Mouse (Mus musculus) Muller cell, postnatal 12 days (primary cell): ENCODE data around the gene Pcyox1.

Experiments used
- DNase-seq: peaks from one replicate; pipeline ENCODE4 v3.0.0-alpha.2; 2015; ENCODE audit errors: inconsistent ontology term

Pcyox1 gene

DNA sequence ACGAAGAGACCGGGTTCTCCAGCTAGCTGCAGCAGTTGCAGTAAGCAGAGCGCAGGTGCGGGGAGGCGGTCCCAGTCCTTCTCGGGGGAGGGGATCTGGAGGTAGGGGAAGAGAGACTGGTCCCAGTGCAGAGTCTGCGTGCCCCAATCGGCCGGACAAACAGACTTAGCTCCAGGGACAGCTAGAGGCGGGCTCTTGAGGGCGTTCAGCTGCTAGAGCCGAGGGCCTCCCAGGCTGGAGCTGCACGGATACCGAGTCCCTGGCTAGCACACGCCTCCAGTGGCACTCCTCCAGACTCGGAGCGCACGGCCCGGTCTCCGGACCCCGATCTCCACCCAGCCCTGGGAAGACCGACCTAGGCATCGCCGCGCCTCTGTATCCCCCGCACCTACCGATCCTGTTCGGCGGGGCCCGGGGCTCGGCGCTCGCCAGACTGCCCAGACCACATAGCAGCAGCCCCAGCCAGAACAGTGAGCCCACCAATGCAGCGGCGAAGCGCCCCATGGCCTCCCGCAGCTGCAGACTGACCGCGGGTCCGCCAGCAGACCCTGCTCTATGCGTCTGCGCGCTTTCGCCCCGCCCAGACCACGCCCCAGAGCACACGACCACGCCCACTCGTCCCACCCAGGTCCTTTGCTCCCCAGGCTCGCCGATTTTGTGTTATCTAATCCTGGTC lies at the start of gene Pcyox1:
TSS of gene Pcyox1 (minus strand) at position 574 of the 676 bp plus-strand sequence.
- peak; percentile 93 for DNase-seq

DNA sequence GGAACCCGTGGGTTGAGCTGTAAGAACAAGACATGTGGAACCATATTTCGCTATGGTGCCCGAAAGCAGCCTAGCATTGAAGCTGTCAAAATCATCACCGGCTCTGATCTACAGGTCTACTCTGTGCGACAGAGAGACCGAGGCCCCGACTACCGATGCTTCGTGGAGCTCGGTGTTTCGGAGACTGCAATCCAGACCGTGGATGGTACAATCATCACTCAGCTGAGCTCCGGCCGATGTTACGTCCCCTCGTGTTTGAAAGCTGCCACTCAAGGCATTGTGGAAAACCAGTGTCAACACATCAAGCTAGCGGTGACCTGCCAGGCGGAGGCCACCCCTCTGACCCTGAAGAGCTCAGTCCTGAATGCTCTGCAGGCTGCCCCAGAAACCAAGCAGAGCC lies 48.6 kb upstream of the Pcyox1 start:
- DNase-seq, result no peak

DNA sequence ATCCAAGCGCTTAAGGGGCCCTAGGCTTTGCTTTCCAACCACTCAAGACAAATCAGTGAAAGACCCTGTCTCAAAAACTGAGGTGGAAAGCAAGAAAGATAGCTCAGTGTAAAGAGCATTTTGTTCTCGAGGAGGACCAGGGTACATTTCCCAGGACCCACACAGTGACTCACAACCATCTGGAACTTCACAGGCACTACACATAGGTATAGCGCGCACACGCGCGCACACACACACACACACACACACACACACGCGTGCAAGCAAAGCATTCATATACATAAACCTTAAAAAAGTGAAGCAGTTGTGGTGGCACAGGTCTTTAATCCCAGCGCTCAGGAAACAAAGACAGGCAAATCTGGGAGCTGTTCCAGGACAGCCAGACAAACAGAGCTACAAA lies 44.6 kb upstream of the Pcyox1 start:
- DNase-seq, result no peak

DNA sequence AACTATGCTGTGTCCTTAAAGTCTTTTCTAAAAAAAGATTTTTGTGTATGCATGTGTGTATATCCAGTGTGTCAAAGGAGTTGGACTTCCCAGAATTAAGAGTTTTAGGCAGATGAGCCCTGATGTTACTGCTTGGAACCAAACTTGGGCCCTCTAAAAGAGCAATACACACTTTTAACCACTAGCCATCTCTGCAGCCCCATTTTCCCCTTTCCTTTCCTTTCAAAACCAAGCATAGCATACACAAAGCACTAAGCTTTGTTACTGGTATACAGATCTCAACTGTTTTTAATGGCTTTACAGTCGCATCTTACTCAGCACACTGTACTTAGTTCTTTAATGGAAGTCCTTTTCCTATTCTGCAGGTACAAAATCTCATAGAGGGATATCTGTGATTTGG lies 42.6 kb upstream of the Pcyox1 start:
- no peak for DNase-seq

DNA sequence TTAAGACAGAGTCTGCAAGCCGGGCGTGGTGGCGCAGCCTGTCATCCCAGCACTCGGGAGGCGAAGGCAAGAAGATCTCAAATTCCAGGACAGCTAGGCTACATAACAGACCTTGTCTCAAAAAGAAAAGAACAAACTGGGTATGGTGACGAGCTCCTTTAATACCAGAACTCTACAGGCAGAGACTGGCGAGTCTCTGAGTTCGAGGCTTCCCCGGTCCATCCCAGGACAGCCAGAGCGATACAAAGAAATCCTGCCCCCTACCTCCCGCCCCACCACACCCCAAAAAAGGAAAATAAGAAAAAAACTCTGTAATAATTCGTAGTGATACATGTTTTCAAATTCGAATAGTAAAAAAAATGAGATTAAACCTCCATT lies 42.2 kb upstream of the Pcyox1 start:
- no peak for DNase-seq

DNA sequence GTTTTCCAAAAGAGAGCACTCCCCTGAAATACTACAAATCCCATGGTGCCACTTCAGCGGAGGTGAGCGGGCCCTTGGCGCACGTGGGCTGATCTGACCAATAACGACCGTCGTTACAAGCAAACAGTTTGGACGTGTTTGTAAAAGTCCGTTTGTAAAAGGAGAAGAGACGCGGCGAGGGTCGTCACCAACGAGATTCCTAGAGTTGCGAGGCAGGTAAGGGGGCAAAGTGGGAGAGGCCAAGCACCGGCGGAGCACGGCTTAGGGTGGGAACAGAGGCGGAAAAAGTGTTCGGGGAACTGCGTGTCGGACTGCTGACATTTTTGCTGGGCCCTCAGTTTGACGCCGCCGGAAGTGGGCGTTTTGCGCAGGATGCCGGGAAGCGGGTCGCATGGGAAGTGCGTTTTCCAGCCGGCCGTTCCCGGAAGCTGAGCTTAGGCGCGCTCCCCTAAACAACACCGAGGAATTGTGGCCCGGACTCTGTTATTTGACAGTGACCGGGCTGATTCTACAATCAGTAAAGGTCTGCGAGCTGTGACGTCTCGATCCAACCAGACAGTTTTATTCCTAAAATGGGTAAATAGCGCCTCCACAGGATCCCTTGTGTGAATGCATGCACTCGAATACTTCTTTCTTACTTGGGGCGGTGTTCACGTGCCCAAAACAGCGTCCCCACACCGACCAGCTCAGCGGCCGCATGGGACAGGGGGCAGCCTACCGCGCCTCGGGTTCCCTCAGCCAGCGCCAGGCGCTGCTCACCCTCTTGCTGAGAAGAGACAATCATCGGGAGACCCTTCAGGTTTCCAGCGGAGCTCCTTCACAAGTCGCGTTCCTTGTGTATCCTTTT lies 41.5 kb upstream of the Pcyox1 start, which contains the start of gene C87436:
TSS of gene C87436 (plus strand) at position 103 of the 847 bp plus-strand sequence.
- DNase-seq, result peak; percentile 94

DNA sequence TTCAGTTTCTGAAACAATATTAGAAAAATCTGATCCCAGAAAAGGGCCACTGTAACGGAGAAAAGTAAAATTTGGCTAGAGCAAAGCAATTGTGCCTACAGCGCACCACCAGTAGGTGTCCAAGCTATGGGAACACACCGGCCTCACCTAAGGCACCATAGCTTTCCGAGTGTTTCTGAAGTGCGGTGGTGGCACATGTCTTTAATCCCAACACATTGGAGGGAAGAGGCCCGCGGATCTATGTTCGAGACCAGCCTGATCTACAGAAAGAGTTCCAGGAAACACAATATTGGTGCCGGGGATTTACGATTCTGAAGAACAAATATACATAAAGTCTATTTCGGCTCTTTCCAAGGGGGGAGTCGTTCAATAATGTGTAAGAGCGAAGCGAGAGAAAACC lies 40.8 kb upstream of the Pcyox1 start:
- peak; percentile 72 for DNase-seq

DNA sequence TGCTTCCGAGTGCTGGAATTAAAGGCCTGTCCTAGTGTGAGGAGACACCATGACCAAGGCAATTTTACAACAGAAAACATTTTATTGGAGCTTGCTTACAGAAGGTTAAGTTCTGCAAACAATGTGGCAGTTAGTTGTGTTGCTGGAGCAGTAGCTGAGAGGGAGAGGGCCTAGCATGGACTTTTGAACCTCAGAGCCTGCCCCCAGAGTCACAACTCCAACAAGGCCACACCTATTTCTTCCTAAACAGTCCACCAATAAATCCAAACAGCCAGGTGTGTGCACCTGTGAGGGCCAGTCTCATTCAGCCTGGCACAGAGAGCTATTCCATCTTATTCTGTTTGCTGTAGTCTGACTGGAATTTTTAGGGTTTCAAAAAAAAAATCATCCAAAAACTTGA lies 36.7 kb upstream of the Pcyox1 start:
- no peak for DNase-seq

DNA sequence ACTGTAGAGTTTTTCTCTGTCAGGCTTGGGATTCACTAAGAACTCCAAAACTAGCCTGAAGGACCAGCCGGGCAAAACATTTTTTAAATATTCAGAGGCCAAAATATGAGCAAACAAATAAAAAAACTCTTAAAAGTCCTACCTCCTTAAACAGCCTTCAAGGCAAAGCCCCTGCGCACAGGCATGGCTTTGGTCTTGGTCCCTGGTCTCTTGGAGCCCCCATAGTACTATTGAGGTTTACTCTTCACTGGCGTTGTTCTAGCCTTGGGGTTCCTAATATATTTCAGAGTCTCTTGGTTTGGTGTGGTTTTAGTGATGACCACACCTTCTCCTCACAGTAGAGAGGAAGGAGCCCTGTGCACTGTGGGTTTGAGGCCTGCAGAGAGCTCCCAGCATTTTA lies 34.6 kb upstream of the Pcyox1 start:
- no peak for DNase-seq

DNA sequence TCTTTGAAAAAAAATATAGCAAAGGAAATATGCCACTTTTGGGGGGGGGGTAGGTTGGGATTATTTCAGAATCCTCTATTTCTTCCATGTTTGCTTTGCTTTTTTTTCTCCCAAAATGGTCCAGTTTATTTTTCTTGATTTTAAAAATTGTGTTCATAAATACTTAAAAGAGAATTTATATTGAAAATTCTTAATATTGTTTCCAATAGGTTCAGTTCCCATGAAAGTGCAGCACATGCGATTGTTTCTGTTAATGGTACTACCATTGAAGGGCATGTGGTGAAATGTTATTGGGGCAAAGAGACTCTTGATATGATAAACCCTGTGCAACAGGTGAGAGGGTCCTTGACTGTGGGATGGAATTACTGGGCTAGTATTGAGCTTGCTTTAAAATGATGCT lies 29.4 kb upstream of the Pcyox1 start, which contains the start of gene Gm44790:
TSS of gene Gm44790 (plus strand) at position 301 of the 400 bp plus-strand sequence.
- no peak for DNase-seq

DNA sequence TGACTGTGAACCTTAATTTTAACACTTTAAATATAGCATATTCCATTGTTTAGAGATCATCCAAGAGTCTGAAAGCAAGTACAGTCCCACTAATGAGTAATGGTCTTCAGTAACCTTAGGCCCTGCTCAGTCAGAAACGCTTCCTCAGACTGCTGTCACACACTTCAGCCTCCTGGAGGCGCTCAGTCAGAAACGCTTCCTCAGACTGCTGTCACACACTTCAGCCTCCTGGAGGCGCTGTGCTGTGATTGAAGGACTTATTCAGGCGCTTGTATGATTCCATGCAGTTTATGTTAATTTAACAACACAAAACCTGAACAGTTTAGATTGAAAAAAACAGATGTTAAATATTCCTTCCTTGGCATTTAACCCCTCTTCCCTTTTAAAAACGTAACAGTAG lies 23.5 kb upstream of the Pcyox1 start:
- DNase-seq, result no peak

DNA sequence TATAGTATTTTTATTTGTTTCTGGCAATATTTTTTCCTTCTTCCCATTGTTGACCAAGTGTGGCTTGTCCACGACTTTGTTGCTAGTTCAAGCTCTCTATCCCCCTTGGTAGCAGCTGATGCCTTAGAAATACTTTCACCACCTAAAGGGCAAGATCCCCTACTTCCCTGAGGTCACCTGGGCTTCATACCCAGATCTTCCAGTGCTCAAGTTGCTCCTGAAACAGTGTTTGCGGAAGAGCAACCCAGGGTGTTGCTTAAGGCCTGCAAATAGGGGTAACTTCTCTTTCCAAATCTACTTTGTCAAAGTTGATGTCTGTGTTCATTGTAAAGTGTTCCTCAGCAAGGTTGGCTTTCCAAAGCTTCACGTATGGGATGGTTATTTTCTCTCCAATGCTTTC lies 22.3 kb upstream of the Pcyox1 start:
- DNase-seq, result no peak

DNA sequence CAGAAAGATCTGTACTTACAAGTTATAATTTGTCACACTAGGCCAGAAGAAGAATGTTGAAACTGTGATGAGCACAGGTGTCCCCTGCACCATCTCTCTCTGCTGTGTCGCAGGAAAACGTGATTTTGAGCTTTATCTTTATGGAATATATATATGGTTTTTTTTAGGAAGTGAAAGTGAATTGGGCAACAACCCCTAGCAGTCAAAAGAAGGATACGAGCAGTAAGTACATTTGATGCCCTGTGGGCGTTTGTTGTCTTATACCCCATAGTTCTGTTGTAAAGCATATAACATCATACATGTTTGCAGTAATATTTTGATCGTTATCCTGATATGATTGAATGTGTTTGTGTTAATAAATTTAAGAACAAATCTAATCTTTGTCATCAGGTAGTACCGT lies 21.8 kb upstream of the Pcyox1 start:
- no peak for DNase-seq

DNA sequence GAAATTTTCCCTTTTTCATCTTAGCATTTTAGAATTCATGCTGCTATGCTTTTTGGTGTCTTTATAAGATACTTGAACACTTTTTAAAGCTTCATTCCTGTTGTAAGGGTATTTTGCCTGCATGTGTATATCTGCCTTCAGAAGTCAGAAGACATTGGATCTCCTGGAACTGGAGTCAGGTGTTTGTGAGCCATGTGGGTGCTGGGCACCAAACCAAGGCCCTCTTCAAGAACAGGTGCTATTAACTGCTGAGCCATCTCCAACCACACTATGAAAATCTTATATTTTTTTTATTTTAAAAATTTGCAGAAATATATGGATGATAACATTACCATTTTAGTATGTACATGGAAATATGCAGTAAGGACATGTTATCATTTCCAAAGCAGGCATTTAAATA lies 9.4 kb upstream of the Pcyox1 start:
- DNase-seq, result no peak

DNA sequence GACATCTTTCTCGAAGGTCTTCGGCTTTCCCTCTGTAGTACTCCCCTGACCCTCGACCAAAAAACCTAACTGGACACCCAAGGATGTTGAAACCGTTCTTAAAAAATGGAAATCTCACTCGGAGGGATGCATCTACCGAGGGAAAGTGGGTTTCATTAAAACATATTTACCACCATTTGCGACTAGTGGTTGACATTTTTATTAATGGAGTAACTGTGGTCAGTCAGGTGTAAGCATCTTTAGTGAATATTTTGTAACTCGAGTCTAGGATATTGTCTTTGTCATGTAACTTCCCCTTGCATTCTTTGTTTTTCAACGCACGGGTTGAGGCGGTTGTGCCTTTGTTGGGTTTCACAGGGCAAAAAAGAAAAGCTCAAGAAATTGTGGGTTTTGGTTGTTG lies 8.0 kb upstream of the Pcyox1 start:
- DNase-seq, result peak; percentile 43

DNA sequence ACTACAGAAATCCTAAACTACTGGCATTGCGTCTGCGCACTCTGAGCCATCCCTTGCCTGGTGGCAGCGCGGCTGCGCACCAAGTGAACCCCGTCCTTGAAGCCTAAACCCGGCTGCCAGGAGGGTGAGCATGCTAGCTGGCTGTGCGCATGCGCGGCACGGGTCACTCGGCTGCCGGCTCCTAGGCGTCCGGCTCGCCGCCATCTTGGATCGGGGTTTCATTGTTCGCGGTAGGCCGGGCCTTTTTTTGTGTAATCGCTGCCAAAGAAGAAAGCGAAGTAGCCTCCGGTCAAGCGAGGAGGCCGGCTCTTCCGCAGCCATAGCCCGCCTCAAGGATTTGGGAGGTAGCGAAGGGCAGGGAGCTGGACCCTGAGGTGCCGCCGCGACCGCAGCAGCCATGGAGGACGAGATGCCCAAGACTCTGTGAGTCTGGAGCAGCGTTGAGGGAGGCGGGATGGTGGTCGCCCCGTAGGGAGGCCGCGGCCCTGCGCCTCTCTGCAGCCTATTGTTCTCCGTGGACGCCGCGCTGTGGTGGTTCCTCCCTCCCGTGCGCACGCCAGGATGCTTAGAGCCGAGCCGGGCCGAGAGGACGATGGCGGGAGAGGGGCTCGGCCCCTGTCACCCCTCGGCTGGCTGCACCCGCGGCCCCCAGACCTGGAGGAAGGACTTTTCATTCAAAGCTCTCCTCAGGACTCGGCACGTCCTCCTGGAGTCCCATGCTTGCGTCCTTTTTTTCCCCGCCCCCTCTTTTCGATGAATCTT lies 7.3 kb upstream of the Pcyox1 start, which contains the start of gene Tia1:
TSS of gene Tia1 (plus strand) at position 120 of the 762 bp plus-strand sequence.
- peak; percentile 98 for DNase-seq

DNA sequence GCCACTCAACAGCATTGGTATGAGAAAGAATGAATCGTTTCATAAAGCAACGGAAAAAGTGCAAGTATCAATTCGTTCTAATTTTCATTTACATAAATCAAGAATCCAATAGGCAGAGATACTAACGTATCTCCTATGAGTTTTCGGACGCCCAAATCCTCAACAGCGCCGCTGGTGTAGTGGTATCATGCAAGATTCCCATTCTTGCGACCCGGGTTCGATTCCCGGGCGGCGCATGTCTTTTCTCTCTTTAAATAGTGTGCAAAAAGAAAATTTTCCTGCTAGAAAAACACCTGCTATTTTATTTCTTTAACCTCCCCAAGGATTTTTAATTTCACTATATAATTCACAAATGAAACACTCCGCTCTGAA lies 6.8 kb upstream of the Pcyox1 start:
- no peak for DNase-seq

DNA sequence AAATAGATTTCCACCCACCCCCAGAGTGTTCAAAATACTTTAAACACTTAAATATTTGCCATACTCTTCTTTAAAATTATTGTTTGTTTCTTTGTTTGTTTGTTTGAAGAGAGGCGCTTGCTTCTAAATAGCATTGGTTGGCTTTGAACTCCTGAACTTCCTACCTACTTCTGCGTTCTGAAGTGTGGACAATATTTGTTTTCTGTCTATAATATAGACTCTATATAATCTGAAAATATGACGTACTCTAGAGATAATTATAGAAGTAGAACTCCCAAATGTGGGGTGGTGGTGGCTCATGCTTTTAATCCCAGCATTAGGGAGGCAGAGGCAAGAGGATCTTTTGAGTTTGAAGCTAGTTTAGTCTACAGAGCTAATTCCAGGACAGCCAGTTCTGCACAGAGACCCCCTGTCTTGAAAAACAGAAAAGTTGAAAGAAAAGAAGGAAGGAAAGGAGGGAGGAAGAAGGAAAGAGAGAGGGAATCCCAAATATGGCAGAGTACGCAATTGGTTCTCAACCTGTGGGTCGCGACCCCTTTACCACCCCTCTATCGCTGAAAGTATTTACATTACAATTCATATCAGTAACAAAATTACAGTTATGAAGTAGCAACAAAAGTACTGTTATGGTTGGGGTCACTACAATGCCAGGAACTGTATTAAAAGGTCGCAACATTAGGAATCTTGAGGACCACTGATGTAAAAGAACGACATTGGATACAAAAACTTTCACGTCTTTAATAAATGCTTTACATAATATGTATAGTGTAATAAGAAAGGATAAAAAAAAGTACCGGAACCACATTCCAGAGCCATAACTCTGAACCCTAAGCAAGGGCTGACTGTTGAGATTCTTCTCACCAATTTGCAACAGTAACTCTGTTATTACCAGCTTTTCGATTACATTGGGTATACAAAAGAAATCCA lies 6.0 kb upstream of the Pcyox1 start:
- no peak for DNase-seq

DNA sequence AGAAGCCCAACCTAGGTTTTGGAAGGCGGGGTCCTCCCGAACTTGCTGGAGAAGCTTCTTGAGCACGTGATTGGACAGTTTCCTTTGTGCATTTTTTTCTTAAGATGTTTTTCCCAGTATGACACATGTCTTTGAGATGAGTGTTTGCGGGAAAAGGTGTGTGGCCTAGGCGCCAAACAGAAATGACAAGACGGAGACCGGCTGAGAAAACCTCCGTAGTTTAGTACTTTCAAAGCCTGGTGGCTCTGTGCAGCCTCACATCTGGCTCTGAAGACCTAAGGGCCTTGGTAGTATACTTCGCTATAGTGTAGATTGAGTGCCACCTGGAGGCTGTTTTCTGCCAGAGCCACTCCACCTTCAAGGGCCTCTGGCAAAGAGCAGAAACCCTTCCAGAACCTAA lies 4.0 kb upstream of the Pcyox1 start:
- peak; percentile 47 for DNase-seq

DNA sequence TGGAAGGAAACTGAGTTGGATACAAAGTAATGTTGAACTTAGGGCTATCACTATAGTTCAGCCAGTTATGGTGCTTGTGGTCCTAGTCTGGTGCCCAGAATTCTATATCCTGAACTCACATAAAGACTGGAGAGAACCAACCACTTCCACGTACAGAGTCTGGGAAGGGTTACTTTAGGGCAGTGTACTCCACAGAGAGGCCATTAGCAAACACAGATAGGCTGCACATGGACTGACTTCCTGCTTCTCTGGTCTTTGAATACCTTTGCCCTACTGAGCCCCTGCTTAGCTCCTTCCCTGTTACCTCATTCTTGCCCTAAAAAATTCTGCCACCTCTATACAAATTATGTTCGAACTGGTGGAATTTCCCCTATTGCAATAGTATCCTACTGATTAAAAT lies 3.0 kb upstream of the Pcyox1 start:
- DNase-seq, result no peak

DNA sequence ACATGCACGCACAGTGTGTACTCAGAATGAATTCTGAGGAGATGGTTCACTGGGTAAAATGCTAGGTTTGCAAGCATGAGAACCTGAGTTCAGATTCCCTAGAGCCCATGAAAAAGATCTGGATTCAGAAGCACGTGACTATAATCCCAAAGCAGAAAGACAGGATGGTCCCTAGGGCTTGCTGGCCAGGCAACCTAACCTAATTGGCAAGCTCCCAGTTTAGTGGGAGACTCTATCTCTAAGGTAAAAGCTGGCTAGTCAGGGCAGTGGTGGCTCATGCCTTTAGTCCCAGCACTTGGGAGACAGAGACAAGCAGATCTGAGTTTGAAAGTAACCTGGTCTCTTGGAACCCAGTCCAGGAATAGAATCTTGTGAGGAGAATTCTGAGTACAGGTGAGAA lies 2.0 kb upstream of the Pcyox1 start:
- DNase-seq, result no peak
